Mouse (Mus musculus) testis, adult 2 months (tissue): ENCODE data around the gene Mark1. TPM values are rescaled to one million over a fixed set of nuclear protein-coding genes. Genes with fewer than 3 reads are reported as not detected.

Source experiments
- H3K27ac ChIP-seq: fragments of 200-500 bp; 2 replicates; pipeline ENCODE4 v1.5.1; 2012; ENCODE audit warnings: low read depth, low read length; ENCODE audit not compliant: control insufficient read depth, insufficient read depth
- H3K27me3 ChIP-seq: fragments of 200-500 bp; 2 replicates; pipeline ENCODE4 v1.6.1; 2012; ENCODE audit warnings: mild to moderate bottlenecking, low read length, moderate library complexity; ENCODE audit not compliant: control insufficient read depth, insufficient read depth
- H3K36me3 ChIP-seq: fragments of 200-500 bp; 2 replicates; pipeline ENCODE4 v1.6.1; 2012; ENCODE audit warnings: mild to moderate bottlenecking, low read length; ENCODE audit not compliant: control insufficient read depth, insufficient read depth
- H3K4me1 ChIP-seq: fragments of 200-500 bp; 2 replicates; pipeline ENCODE4 v1.6.1; 2012; ENCODE audit warnings: low read length; ENCODE audit not compliant: control insufficient read depth, insufficient read depth
- H3K4me3 ChIP-seq: fragments of 200-500 bp; 2 replicates; pipeline ENCODE4 v1.5.1; 2012; ENCODE audit warnings: low read depth, mild to moderate bottlenecking, low read length, moderate library complexity, mixed read lengths; ENCODE audit not compliant: control insufficient read depth
- CTCF ChIP-seq: fragments of 200-500 bp; IDR thresholded peaks from 2 replicates; pipeline ENCODE4 v1.5.1; 2012; ENCODE audit warnings: low read depth, mild to moderate bottlenecking, inconsistent platforms, low read length, moderate library complexity; ENCODE audit not compliant: control insufficient read depth, insufficient read depth, insufficient replicate concordance
- POLR2A ChIP-seq: fragments of 200-500 bp; IDR thresholded peaks from 2 replicates; pipeline ENCODE4 v1.6.1; 2012; ENCODE audit warnings: low read depth, mild to moderate bottlenecking, inconsistent platforms, low read length, moderate library complexity; ENCODE audit not compliant: control insufficient read depth
- polyA plus RNA-seq: library from polyadenylated mRNA; depleted of rRNA; stranded (reverse); fragments of >200 nt; gene quantifications from 2 replicates; pipeline ENCODE4 v1.2.3, GENCODE M21; 2012

Mark1 gene
- polyA plus RNA-seq, 1 experiment, result 1.5 TPM

DNA sequence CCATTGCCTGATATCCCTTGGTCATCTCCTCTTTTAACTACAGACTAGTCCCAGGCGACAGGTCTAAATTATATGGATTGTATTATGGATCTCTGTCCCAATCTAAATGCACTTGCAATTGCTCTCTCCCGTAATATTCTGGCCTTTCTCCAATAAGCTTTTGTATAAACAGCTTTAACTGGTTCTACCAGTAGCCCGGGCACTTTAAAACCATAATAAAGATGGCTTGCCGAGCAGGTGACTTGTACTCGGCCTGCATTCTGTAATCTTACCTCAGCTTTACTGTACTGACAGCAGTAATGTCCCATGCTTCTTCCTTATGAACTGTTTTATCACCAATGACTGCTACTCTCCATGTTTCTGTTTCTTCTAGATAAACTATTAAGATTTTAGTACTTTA, 7.7 kb upstream of the Mark1 start:
- H3K4me3 ChIP-seq, result no peak overlapping the region
- TF ChIP-seq CTCF (no peak), POLR2A (no peak)
- H3K27me3 ChIP-seq, result no peaks in the 10 kb centered on the region
- no peaks in the 10 kb centered on the region for H3K4me1 ChIP-seq
- H3K36me3 ChIP-seq, result no peaks in the 10 kb centered on the region
- no peak overlapping the region for H3K27ac ChIP-seq

DNA sequence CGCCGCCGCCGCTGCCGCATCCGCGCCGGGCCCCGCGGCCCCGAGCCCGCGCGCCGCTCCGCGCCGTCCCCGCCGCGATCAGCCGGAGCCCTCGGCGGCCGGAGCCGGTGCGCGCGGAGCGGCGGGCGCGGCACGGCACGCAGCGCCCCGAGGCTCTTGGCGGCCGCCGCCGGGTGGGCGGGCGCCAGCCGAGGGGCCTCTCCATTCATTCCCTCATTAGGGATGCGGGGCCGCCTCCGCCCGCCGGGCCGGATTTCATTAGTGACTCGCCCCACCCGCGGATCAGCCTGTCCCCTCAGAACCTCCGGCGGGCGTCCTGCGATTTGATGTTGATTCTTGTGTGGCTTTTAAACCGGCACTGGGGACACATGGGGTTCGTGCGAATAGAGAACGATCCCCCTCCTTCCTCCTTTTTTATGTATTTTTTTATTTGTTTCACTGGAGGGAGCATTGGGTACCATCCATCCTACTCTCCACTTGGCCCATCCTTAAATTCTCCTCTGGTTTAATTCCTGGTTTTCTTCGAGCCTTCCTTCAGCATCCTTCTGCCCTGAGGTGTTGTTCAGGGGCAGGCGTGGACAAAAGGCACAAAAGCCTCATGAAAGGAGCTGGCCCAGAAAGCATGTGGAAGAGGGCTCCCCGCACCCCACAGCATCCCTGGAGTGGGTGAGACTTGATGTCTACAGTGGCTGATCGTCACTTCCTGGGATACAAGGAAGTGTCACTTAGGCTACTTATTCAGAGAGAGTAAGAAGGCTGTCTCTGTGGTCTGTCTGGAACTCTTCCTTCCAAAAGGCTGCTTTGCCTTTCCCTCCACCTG, 620 bp upstream of the Mark1 start:
- H3K4me3 ChIP-seq, result peak overlapping the region; percentile 74
- H3K27me3 ChIP-seq, result no peaks in the 10 kb centered on the region
- peaks cover 9% of the 10 kb centered on the region for H3K4me1 ChIP-seq
- no peak for TF ChIP-seq POLR2A
- no peak for TF ChIP-seq CTCF
- no peak overlapping the region for H3K27ac ChIP-seq
- H3K36me3 ChIP-seq, result no peaks in the 10 kb centered on the region

DNA sequence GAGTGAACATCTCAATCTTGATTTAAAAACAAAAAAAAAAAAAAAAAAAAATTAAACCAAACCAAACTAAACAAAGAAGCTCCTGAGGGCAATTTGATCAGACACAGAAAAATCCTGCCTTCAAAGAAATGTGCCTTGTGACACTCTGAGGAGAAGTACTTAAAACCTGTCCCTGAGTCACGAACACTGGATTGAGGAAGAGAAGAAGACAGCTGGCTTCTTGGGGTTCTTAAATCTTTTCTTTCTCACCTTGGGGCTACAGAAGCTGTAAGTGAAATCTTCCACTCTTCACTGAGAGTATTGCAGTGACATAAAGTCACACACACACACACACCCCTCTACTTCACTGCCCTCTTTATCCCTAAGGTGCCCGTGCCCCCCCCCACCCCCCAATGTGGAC, 739 bp downstream of the Mark1 start:
- H3K27me3 ChIP-seq, result no peaks in the 10 kb centered on the region
- H3K27ac ChIP-seq, result no peak overlapping the region
- no peaks in the 10 kb centered on the region for H3K36me3 ChIP-seq
- TF ChIP-seq CTCF (no peak), POLR2A (no peak)
- H3K4me3 ChIP-seq, result peak overlapping the region; percentile 90
- peaks cover 9% of the 10 kb centered on the region for H3K4me1 ChIP-seq

DNA sequence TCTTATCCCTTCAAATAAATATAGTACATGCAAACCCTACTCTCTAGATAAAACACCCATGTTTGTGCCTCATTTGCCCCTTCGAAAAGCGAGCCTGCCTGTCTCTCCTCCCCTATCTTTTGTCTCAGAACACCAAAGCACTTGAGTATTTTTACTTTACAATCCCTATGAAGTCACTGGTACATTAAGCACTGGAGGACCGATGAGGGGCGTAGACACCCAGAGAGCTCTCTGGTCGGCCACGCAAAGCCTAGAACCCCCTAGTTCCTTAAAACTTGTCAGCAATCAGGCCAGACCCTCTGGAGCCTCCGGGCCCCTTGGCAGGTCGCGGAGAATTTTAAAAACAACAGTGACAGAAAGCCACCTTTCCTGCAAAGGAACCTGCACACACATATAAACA, 1.2 kb downstream of the Mark1 start:
- H3K4me3 ChIP-seq, result no peak overlapping the region
- no peak overlapping the region for H3K27ac ChIP-seq
- H3K36me3 ChIP-seq, result no peaks in the 10 kb centered on the region
- no peak for TF ChIP-seq POLR2A
- no peak for TF ChIP-seq CTCF
- peaks cover 9% of the 10 kb centered on the region for H3K4me1 ChIP-seq
- no peaks in the 10 kb centered on the region for H3K27me3 ChIP-seq

DNA sequence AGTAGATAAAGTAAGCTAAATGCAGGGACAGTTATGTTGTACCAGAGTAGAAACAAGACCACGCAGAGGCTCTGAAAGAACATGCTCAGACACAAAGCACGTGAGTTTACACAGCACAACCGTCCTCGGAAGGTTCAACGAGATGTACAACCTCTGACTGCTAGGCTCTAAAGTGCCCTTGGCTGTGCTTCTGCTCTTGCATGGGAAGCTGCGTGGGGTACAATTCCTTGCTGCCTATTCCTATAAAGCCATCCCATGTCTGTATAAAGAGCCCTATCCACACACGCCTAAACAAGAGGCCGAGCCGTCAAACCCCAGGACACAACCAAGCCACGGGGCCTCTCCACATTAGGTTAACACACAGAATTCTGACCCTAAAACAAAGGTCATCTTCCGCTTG, 1.9 kb downstream of the Mark1 start:
- TF ChIP-seq CTCF (no peak), POLR2A (no peak)
- no peak overlapping the region for H3K4me3 ChIP-seq
- peaks cover 9% of the 10 kb centered on the region for H3K4me1 ChIP-seq
- no peaks in the 10 kb centered on the region for H3K36me3 ChIP-seq
- no peaks in the 10 kb centered on the region for H3K27me3 ChIP-seq
- H3K27ac ChIP-seq, result no peak overlapping the region

DNA sequence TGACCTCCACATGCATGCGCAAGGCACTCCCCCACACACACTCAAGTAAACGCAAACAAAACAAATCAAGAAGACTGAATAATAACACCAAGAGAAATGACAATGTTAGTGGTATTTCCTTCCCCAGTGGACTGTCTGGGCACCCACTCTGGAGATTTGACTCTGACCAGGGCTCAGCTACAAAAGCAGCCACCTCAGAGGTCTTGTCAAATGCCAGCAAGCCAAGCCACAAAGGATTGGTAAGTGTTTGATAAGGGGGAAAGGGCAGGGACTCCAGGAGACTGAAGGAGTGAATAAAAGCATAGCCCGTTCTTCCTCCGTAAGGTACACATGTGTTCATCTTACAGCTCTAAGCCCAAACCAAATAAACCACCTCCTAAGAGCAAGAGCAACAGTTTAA, 4.0 kb downstream of the Mark1 start:
- no peak overlapping the region for H3K27ac ChIP-seq
- no peaks in the 10 kb centered on the region for H3K36me3 ChIP-seq
- no peaks in the 10 kb centered on the region for H3K27me3 ChIP-seq
- no peak overlapping the region for H3K4me3 ChIP-seq
- H3K4me1 ChIP-seq, result peaks cover 8% of the 10 kb centered on the region
- TF ChIP-seq POLR2A (no peak), CTCF (no peak)

DNA sequence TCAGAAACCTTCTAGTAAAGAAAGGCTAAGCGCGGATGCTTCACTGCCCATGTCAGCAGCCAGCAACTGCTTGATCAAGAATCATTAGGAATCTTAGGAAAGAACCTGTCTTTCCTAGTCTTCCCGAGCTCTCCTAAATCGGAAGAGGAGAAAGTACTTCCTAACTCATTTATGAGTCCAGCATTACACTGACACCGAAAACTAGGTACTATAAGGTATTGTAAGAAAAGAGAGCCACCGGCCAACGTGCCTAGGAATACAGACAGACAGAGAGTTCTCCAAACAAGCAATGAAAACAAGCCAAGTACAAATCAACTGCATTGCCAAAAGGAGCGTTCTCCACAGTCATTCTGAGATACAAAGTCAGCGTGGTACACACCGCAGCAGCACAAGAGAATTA, 8.2 kb downstream of the Mark1 start:
- no peak overlapping the region for H3K27ac ChIP-seq
- H3K27me3 ChIP-seq, result no peaks in the 10 kb centered on the region
- H3K4me3 ChIP-seq, result no peak overlapping the region
- H3K36me3 ChIP-seq, result no peaks in the 10 kb centered on the region
- no peaks in the 10 kb centered on the region; the same call in 1 of the 2 replicates for H3K4me1 ChIP-seq
- TF ChIP-seq CTCF, result no peak
